Mouse (Mus musculus) layer of hippocampus, postnatal 25 days (tissue): ENCODE data around the gene Retsat. TPM values are rescaled to one million over a fixed set of nuclear protein-coding genes. Genes with fewer than 3 reads are reported as not detected.

Experiments
- DNase-seq, 2 experiments: peaks; one replicate each; pipeline ENCODE4 v3.0.0; 2022; ENCODE audit warnings: mixed read lengths in 2 of 2, low spot score in 1 of 2; ENCODE audit errors: extremely low spot score in 1 of 2
- total RNA-seq, 2 experiments: library from RNA; stranded (reverse); gene quantifications; 2 replicates each; pipeline ENCODE4 v1.2.3; 2021

Retsat gene
- total RNA-seq, 2 experiments from 2014 or later: 57.8 to 58.7 TPM

GRCm38 (mm10) chr6:72655309-72656052 lies 57.2 kb downstream of the Retsat start:
- no peak for DNase-seq

- DNase-seq: no peak
Observed at GRCm38 (mm10) chr6:72656053-72656442, 57.8 kb downstream of the Retsat start.

- DNase-seq: no peak
Observed at GRCm38 (mm10) chr6:72658006-72658405, 59.7 kb downstream of the Retsat start.

Other genes with a start within 250 kb of the Retsat start
- gene Tmem150a, start 243.0 kb upstream of the Retsat start, total RNA-seq: 10 to 100 TPM in 1 of 2 experiments, 1 to 10 TPM in 1; 8.5 to 11.9 TPM
- 10 to 100 TPM; 75.9 to 83.5 TPM for gene Rnf181, start 231.5 kb upstream of the Retsat start, total RNA-seq
- 1 to 10 TPM; 3.9 to 4.6 TPM for gene Vamp5, start 218.0 kb upstream of the Retsat start, total RNA-seq
- 10 to 100 TPM; 14.3 to 16.2 TPM for gene Vamp8, start 207.8 kb upstream of the Retsat start, total RNA-seq
- 10 to 100 TPM; 19.8 to 22.4 TPM for gene Ggcx, start 184.2 kb upstream of the Retsat start, total RNA-seq
- 100 to 1,000 TPM; 155 to 171 TPM for gene Mat2a, start 158.9 kb upstream of the Retsat start, total RNA-seq
- 1 to 10 TPM in 1 of 2 experiments, under 1 TPM in 1; 0.62 to 1.3 TPM for gene Sh2d6, start 76.8 kb upstream of the Retsat start, total RNA-seq
- gene Capg, start 54.1 kb upstream of the Retsat start, total RNA-seq: 1 to 10 TPM; 3.5 to 4.0 TPM
- 10 to 100 TPM; 22.0 to 23.4 TPM for gene Elmod3, start 62 bp upstream of the Retsat start, total RNA-seq
- gene Tgoln1, start 18.5 kb downstream of the Retsat start, total RNA-seq: 10 to 100 TPM; 80.3 to 85.0 TPM
- 1 to 10 TPM; 3.3 to 4.6 TPM for gene Tcf7l1, start 190.8 kb downstream of the Retsat start, total RNA-seq